20 mouse cellular contexts compared by ENCODE assay signal in the genomic region with DNA sequence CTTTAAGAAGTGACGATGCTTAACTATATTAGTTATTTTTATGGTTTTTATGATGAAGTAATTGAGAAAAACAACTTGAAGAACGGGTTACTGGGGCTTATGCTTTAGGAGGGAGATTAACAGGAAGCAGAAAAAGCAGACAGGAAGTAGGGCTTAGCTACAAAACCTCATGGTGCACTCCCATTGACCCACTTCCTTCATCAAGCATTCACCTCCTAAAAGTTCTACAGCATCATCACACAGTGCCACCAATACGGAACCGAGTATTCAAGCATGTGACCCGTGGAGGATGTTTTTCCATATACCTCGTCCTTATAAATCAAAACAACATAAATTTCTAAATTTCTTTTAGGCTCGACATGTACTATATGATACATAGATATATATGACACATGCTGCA. TPM values are rescaled to one million over a fixed set of nuclear protein-coding genes. Genes with fewer than 3 reads are reported as not detected.
DNase-seq lines count a peak whose midpoint lies in the region; ATAC-seq and TF ChIP-seq lines count a peak whose summit lies in the region.
"Had no signal": no experiment of that assay in that cellular context is flagged by ENCODE, and none has a peak within 500 bp of the region (broad histone marks: within the 10 kb centered on the region; RNA-seq: fewer than 3 reads in every experiment).

No protein-coding gene starts in this region.

- no peaks in the 10 kb centered on the region for H3K36me3 ChIP-seq in MEL (ENCODE audit: control insufficient read depth in 1 of 2, insufficient read depth in 2 of 2, low read length in 2 of 2)
- no peaks in the 10 kb centered on the region for H3K36me3 ChIP-seq in hindbrain, postnatal 0 days (ENCODE audit: insufficient read depth, low read length)
- H3K36me3 ChIP-seq: embryonic facial prominence, embryonic 13.5 days; forebrain, embryonic 12.5 days; G1E; heart, embryonic 12.5 days; hindbrain, embryonic 15.5 days had no signal

- 0 out of 2 replicates have a peak, but pooled peaks have one; percentile 22 for ATAC-seq in granulocyte monocyte progenitor cell, adult 5-6 weeks (replicated peaks; ENCODE audit: poor library complexity, severe bottlenecking)
- 0 out of 2 replicates have a peak, but pooled peaks have one; percentile 26 for ATAC-seq in neutrophil, adult 5-6 weeks (ENCODE audit: extremely low read depth, insufficient number of reproducible peaks, low FRiP score, poor library complexity, severe bottlenecking)
- no peak for ATAC-seq in hindbrain, postnatal 0 days
- ATAC-seq: forebrain, embryonic 16.5 days; intestine, embryonic 16.5 days had no signal

- no peak overlapping the region for H3K9ac ChIP-seq in MEL (ENCODE audit: control insufficient read depth, low read depth, low read length, poor library complexity, severe bottlenecking)
- H3K9ac ChIP-seq in hindbrain, postnatal 0 days (replicated peaks; ENCODE audit: low read length): no peak overlapping the region
- H3K9ac ChIP-seq: embryonic facial prominence, embryonic 13.5 days; forebrain, embryonic 12.5 days; heart, embryonic 12.5 days; hindbrain, embryonic 15.5 days had no signal

- no peak overlapping the region for H3K4me3 ChIP-seq in MEL (ENCODE audit: control insufficient read depth in 1 of 2, insufficient read depth in 1 of 2, low read depth in 2 of 2, low read length in 2 of 2)
- H3K4me3 ChIP-seq in hindbrain, postnatal 0 days (ENCODE audit: low read length): no peak overlapping the region
- H3K4me3 ChIP-seq: embryonic facial prominence, embryonic 13.5 days; forebrain, embryonic 12.5 days; heart, embryonic 12.5 days; hindbrain, embryonic 15.5 days had no signal

- H3K4me1 ChIP-seq in MEL (ENCODE audit: control insufficient read depth in 1 of 2, insufficient read depth in 2 of 2, low read length in 2 of 2): no peaks in the 10 kb centered on the region
- peaks cover 2% of the 10 kb centered on the region; the same call in 1 of the 2 replicates for H3K4me1 ChIP-seq in hindbrain, postnatal 0 days (ENCODE audit: insufficient read depth, low read length)

- no peak overlapping the region for H3K27ac ChIP-seq in MEL (ENCODE audit: control insufficient read depth, low read depth, low read length)
- H3K27ac ChIP-seq in hindbrain, postnatal 0 days: no peak overlapping the region
- H3K27ac ChIP-seq: embryonic facial prominence, embryonic 13.5 days; forebrain, embryonic 12.5 days; hindbrain, embryonic 15.5 days had no signal

- no peak for TF ChIP-seq EP300 in MEL (IDR thresholded peaks at IDR 0.05; ENCODE audit: low read depth in 1 of 2, low read length in 2 of 2)

- no peak for TF ChIP-seq CTCF in MEL (IDR thresholded peaks at IDR 0.05 in 2 of 3, conservative IDR thresholded peaks at IDR 0.05 in 1 of 3; ENCODE audit: control insufficient read depth in 1 of 3, insufficient read depth in 1 of 3, low read depth in 2 of 3, low read length in 3 of 3, poor library complexity in 1 of 3, severe bottlenecking in 1 of 3)
- TF ChIP-seq CTCF in hindbrain, postnatal 0 days (IDR thresholded peaks at IDR 0.05; ENCODE audit: low read depth): no peak

- H3K79me2 ChIP-seq in MEL (ENCODE audit: control insufficient read depth, insufficient read depth, low read length, poor library complexity): no peaks in the 10 kb centered on the region

- no peak overlapping the region for H3K4me2 ChIP-seq in hindbrain, postnatal 0 days (ENCODE audit: low read depth, low read length)
- H3K4me2 ChIP-seq: embryonic facial prominence, embryonic 13.5 days; forebrain, embryonic 12.5 days; heart, embryonic 12.5 days; hindbrain, embryonic 15.5 days had no signal

- no peaks in the 10 kb centered on the region for H3K9me3 ChIP-seq in MEL (replicated peaks; ENCODE audit: insufficient read depth, low read length)
- no peaks in the 10 kb centered on the region for H3K9me3 ChIP-seq in hindbrain, postnatal 0 days (ENCODE audit: low read length)
- H3K9me3 ChIP-seq: embryonic facial prominence, embryonic 13.5 days; forebrain, embryonic 12.5 days; G1E; heart, embryonic 12.5 days; hindbrain, embryonic 15.5 days had no signal

- no peak for TF ChIP-seq RAD21 in MEL (IDR thresholded peaks at IDR 0.05; ENCODE audit: low read depth, low read length)

- DNase-seq in CD4-positive, CD25-positive, alpha-beta regulatory T cell, adult 2 months (ENCODE audit: low read depth, low spot score): peak; percentile 25
- no peak for DNase-seq in MEL (ENCODE audit: low read depth, low spot score)
- DNase-seq in hindbrain, postnatal 0 days (ENCODE audit: low spot score): no peak
- DNase-seq in kidney, postnatal 4 days: no peak
- no peak for DNase-seq in embryo, embryonic 10.5 days (ENCODE audit: low spot score)
- DNase-seq: adrenal gland, adult 2 months; adrenal gland, postnatal 36 days; cerebellum, adult 8-10 months; cerebellum, postnatal 14 days; gastrocnemius, postnatal 10 days; heart, postnatal 36 days had no signal

- WGBS in hindbrain, postnatal 0 days: 90% methylated on average over 7 of the region's 7 CpGs

- TF ChIP-seq POLR2A in MEL (IDR thresholded peaks at IDR 0.05; ENCODE audit: control insufficient read depth in 1 of 2, insufficient read depth in 1 of 2, low read depth in 1 of 2, low read length in 2 of 2, poor library complexity in 1 of 2): no peak

- H3K27me3 ChIP-seq in MEL (ENCODE audit: control insufficient read depth in 1 of 2, insufficient read depth in 2 of 2, low read length in 2 of 2): no peaks in the 10 kb centered on the region
- H3K27me3 ChIP-seq in hindbrain, postnatal 0 days (ENCODE audit: insufficient read depth, low read length): no peaks in the 10 kb centered on the region
- H3K27me3 ChIP-seq: forebrain, embryonic 12.5 days; heart, embryonic 12.5 days; hindbrain, embryonic 15.5 days had no signal

TF ChIP-seq in MEL, 35 proteins besides CTCF, POLR2A, EP300 and RAD21:
- TF ChIP-seq MYB (IDR thresholded peaks at IDR 0.05; ENCODE audit: low read depth, low read length) (no peak), MYC (IDR thresholded peaks at IDR 0.05; ENCODE audit: low read depth, low read length) (0 out of 2 replicates have a peak, but pooled peaks have one; percentile 20)
TF ChIP-seq in MEL: peak in this region for 1.

RNA-seq across cellular contexts. Expression of a gene that starts 19.7 kb away (rescaled TPM):
- total RNA-seq in MEL (2012; rRNA removed): 7.0 and 7.3 TPM in 2 replicates
- 1 to 10 TPM in 1 of 2 experiments, not detected in 1; 8.5 TPM for polyA plus RNA-seq in MEL (2012; ENCODE audit: insufficient read depth in 1 of 2, insufficient read length in 2 of 2, low read depth in 1 of 2, low replicate concordance in 2 of 2, missing spikeins in 1 of 2)
- 14.8 and 18.8 TPM in 2 replicates for total RNA-seq in granulocyte monocyte progenitor cell, adult 5-6 weeks (2014; fragmentation: Nextera tagmentation)
- 16.4 and 24.1 TPM in 2 replicates for total RNA-seq in granulocyte monocyte progenitor cell, adult 5-6 weeks (2017)
- 40.6 and 46.7 TPM in 2 replicates for total RNA-seq in neutrophil, adult 5-6 weeks (2017)
- total RNA-seq in hindbrain, postnatal 0 days (2014; rRNA removed): 30.9 and 32.3 TPM in 2 replicates
- polyA plus RNA-seq in hindbrain, postnatal 0 days (2015; fragmentation: Nextera tagmentation; extraction: Ambion mirVana): 17.1 and 19.5 TPM in 2 replicates

RNA-seq across cellular contexts. Expression of a gene that starts 20.3 kb away (rescaled TPM):
- 0.36 and 0.50 TPM in 2 replicates for total RNA-seq in MEL (2012; rRNA removed)
- 1 to 10 TPM in 1 of 2 experiments, not detected in 1; 1.0 TPM for polyA plus RNA-seq in MEL (2012; ENCODE audit: insufficient read depth in 1 of 2, insufficient read length in 2 of 2, low read depth in 1 of 2, low replicate concordance in 2 of 2, missing spikeins in 1 of 2)
- 0.11 TPM in 1 of 2 replicates, not detected in the other for total RNA-seq in granulocyte monocyte progenitor cell, adult 5-6 weeks (2014; fragmentation: Nextera tagmentation)
- total RNA-seq in granulocyte monocyte progenitor cell, adult 5-6 weeks (2017): 1.4 and 4.5 TPM in 2 replicates
- total RNA-seq in neutrophil, adult 5-6 weeks (2017): 1.5 and 2.2 TPM in 2 replicates
- total RNA-seq in hindbrain, postnatal 0 days (2014; rRNA removed): 130 and 143 TPM in 2 replicates
- polyA plus RNA-seq in hindbrain, postnatal 0 days (2015; fragmentation: Nextera tagmentation; extraction: Ambion mirVana): 145 and 151 TPM in 2 replicates

Comparison
In these comparisons a context has a peak if more than half of its experiments do, and no peak if none do; other contexts are left out.
1. RNA of a gene that starts 20.3 kb away (total RNA-seq): 130 to 143 TPM in hindbrain, postnatal 0 days; 1.5 to 2.2 TPM in neutrophil, adult 5-6 weeks, 0.11 to 4.5 TPM in granulocyte monocyte progenitor cell, adult 5-6 weeks and 0.36 to 0.50 TPM in MEL; every median in the first group is over 10 times any median in the second.